In genomic region chr1:119713017-119713416, GRCm38 (mm10) we compare ENCODE assay signal across 13 mouse cellular contexts.
"Had no signal": no experiment of that assay in that cellular context is flagged by ENCODE, and none has a peak within 500 bp of the region (broad histone marks: within the 10 kb centered on the region; RNA-seq: fewer than 3 reads in every experiment).

No protein-coding gene starts in this region.

- H3K9ac ChIP-seq: liver, embryonic 13.5 days; midbrain, embryonic 13.5 days; stomach, embryonic 15.5 days had no signal

- H3K4me1 ChIP-seq: liver, embryonic 13.5 days; midbrain, embryonic 13.5 days; stomach, embryonic 15.5 days had no signal

- DNase-seq: kidney, adult 2 months; kidney, postnatal 25 days; liver, embryonic 13.5 days; lung, adult 2 months; lung, postnatal 14 days; lung, postnatal 4 days; thymus, postnatal 25 days had no signal

- ATAC-seq: intestine, postnatal 0 days; midbrain, embryonic 13.5 days; midbrain, embryonic 16.5 days had no signal

- H3K4me3 ChIP-seq: liver, embryonic 13.5 days; midbrain, embryonic 13.5 days; myocyte; stomach, embryonic 15.5 days had no signal

- H3K27me3 ChIP-seq: liver, embryonic 13.5 days; midbrain, embryonic 13.5 days; stomach, embryonic 15.5 days had no signal

- H3K9me3 ChIP-seq: liver, embryonic 13.5 days; midbrain, embryonic 13.5 days; stomach, embryonic 15.5 days had no signal

- H3K36me3 ChIP-seq: stomach, embryonic 15.5 days had no signal

- H3K4me2 ChIP-seq: liver, embryonic 13.5 days; midbrain, embryonic 13.5 days; stomach, embryonic 15.5 days had no signal

- H3K27ac ChIP-seq: kidney, postnatal 0 days; liver, embryonic 13.5 days; midbrain, embryonic 13.5 days; stomach, embryonic 15.5 days had no signal
